Mouse (Mus musculus): Measurements from ENCODE around the gene Smco3. TPM values are rescaled to one million over a fixed set of nuclear protein-coding genes. Genes with fewer than 3 reads are reported as not detected.

The Smco3 gene
- polyA plus RNA-seq, 1 experiment from 2014 or later: 0.63 TPM

DNA sequence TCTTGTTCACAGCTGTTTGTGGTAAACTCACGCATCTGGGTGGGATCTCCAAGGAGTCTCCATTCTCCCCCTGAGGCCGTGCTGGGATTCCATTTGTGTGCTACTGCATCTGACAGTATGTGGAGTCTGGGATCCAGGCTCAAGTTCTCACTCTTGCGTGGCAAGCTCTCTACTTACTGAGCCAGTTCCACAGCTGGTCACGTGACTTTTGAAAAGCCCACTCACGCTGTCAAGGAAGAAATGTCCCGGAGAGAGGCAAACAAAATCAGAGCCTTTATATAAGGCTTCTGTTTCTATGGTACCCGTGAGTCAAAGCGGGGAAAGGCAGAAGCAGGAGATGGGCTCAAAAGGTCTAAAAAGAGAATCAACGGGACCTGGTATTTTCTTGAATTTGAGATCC is 52.5 kb downstream of the Smco3 start:
- no peak for TF ChIP-seq EP300 (optimal IDR thresholded peaks at IDR 0.05)
- TF ChIP-seq CTCF (IDR thresholded peaks at IDR 0.05; ENCODE audit: low read depth): no peak
- no peaks in the 10 kb centered on the region for H3K4me1 ChIP-seq (replicated peaks; ENCODE audit: control insufficient read depth, insufficient read depth)
- ATAC-seq (ENCODE audit: low FRiP score, low TSS enrichment): no peak
- no peaks in the 10 kb centered on the region for H3K27me3 ChIP-seq (ENCODE audit: control insufficient read depth, insufficient read depth, low read length)
- H3K9me3 ChIP-seq (ENCODE audit: control insufficient read depth, low read length): no peaks in the 10 kb centered on the region
- no peak for DNase-seq (ENCODE audit: low spot score)
- no peak overlapping the region for H3K9ac ChIP-seq (ENCODE audit: low read length)
- no peaks in the 10 kb centered on the region for H3K36me3 ChIP-seq (ENCODE audit: control insufficient read depth, insufficient read depth, low read length)
- H3K4me3 ChIP-seq (ENCODE audit: low read depth, low read length): no peak overlapping the region
- no peak overlapping the region for H3K27ac ChIP-seq (replicated peaks)
- no peak overlapping the region for H3K4me2 ChIP-seq (replicated peaks; ENCODE audit: low read depth)
- WGBS: 74% methylated on average over 9 of the region's 9 CpGs

- no peak overlapping the region for H3K27ac ChIP-seq (replicated peaks)
- no peaks in the 10 kb centered on the region for H3K27me3 ChIP-seq (ENCODE audit: control insufficient read depth, insufficient read depth, low read length)
- H3K4me2 ChIP-seq (replicated peaks; ENCODE audit: low read depth): no peak overlapping the region
- H3K4me1 ChIP-seq (replicated peaks; ENCODE audit: control insufficient read depth, insufficient read depth): no peaks in the 10 kb centered on the region
- 73% methylated on average over 12 of the region's 12 CpGs for WGBS
- no peak for ATAC-seq (ENCODE audit: low FRiP score, low TSS enrichment)
- no peak for DNase-seq (ENCODE audit: low spot score)
- no peak overlapping the region for H3K4me3 ChIP-seq (ENCODE audit: low read depth, low read length)
- TF ChIP-seq EP300 (optimal IDR thresholded peaks at IDR 0.05) (no peak), CTCF (IDR thresholded peaks at IDR 0.05; ENCODE audit: low read depth) (no peak)
- no peaks in the 10 kb centered on the region for H3K9me3 ChIP-seq (ENCODE audit: control insufficient read depth, low read length)
- no peaks in the 10 kb centered on the region for H3K36me3 ChIP-seq (ENCODE audit: control insufficient read depth, insufficient read depth, low read length)
- H3K9ac ChIP-seq (ENCODE audit: low read length): no peak overlapping the region
Measured at GRCm38 (mm10) chr6:136782146-136782545, 53.1 kb downstream of the Smco3 start.

DNA sequence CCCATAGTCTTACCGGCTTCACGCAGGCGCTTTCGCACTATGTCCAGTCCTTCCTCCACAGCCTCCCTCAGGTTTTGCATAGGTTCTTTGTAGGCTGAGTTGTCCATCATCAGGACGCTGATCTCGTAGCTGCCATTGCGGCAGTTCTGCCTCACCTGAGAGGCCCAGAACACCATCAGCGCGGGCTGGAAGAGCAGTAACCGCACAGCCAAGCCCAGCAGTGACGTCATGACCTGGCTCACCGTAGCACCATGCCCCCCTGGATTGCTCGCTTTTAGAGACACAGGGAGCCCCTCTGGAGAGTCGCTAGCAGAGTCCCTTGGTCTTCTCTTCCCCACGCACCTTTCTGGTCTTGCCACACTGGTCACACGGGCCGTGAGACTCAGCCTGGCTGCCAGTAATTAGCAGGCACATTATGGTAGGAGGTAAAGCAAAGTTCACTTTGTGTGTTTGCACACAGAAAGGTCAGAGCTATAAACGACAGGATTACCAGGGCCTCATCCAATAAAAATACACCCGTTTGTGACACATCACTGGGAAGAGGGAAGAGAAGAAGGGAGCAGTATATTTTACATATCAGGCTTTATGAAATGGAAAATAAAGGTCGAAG is 53.8 kb downstream of the Smco3 start, which contains the start of gene Gucy2c:
Gene Gucy2c, minus strand, starts transcription at position 389 of the 610 bp plus-strand sequence.
- TF ChIP-seq EP300 (optimal IDR thresholded peaks at IDR 0.05) (no peak), CTCF (IDR thresholded peaks at IDR 0.05; ENCODE audit: low read depth) (no peak)
- no peaks in the 10 kb centered on the region for H3K36me3 ChIP-seq (ENCODE audit: control insufficient read depth, insufficient read depth, low read length)
- 69% methylated on average over 20 of the region's 20 CpGs for WGBS
- no peak within 1 kb of the TSS for H3K27ac ChIP-seq (replicated peaks)
- H3K9ac ChIP-seq (ENCODE audit: low read length): no peak within 1 kb of the TSS
- no peaks in the 10 kb centered on the region for H3K4me1 ChIP-seq (replicated peaks; ENCODE audit: control insufficient read depth, insufficient read depth)
- H3K27me3 ChIP-seq (ENCODE audit: control insufficient read depth, insufficient read depth, low read length): no peaks in the 10 kb centered on the region
- H3K4me3 ChIP-seq (ENCODE audit: low read depth, low read length): no peak within 1 kb of the TSS
- no peak within 1 kb of the TSS for H3K4me2 ChIP-seq (replicated peaks; ENCODE audit: low read depth)
- peak; percentile 37 for DNase-seq (ENCODE audit: low spot score)
- H3K9me3 ChIP-seq (ENCODE audit: control insufficient read depth, low read length): no peaks in the 10 kb centered on the region
- peak; percentile 83 for ATAC-seq (ENCODE audit: low FRiP score, low TSS enrichment)

Small RNA genes lying within 50 kb of the gene (microRNA-seq; reads per million reads assigned to microRNA genes)
- gene Gm44364: not detected

Other genes starting within 250 kb of the Smco3 start
- gene Plbd1, start 173.5 kb downstream of the Smco3 start, polyA plus RNA-seq (2015; fragmentation: Nextera tagmentation; extraction: Ambion mirVana): 37.8 and 39.6 TPM in 2 replicates
- gene Gucy2c, start 53.7 kb downstream of the Smco3 start, polyA plus RNA-seq (2015; fragmentation: Nextera tagmentation; extraction: Ambion mirVana): 2.0 and 2.5 TPM in 2 replicates
- gene Hist4h4, start 31.0 kb downstream of the Smco3 start, polyA plus RNA-seq (2015; fragmentation: Nextera tagmentation; extraction: Ambion mirVana): 0.59 and 0.68 TPM in 2 replicates
- 439 and 445 TPM in 2 replicates for gene H2afj, start 27.2 kb downstream of the Smco3 start, polyA plus RNA-seq (2015; fragmentation: Nextera tagmentation; extraction: Ambion mirVana)
- 0.46 and 0.96 TPM in 2 replicates for gene BC049715, start 7.8 kb downstream of the Smco3 start, polyA plus RNA-seq (2015; fragmentation: Nextera tagmentation; extraction: Ambion mirVana)
- 39.8 and 42.8 TPM in 2 replicates for gene Wbp11, start 7.2 kb downstream of the Smco3 start, polyA plus RNA-seq (2015; fragmentation: Nextera tagmentation; extraction: Ambion mirVana)
- 3.2 and 3.3 TPM in 2 replicates for gene Art4, start 22.3 kb upstream of the Smco3 start, polyA plus RNA-seq (2015; fragmentation: Nextera tagmentation; extraction: Ambion mirVana)
- 392 and 473 TPM in 2 replicates for gene Mgp, start 40.4 kb upstream of the Smco3 start, polyA plus RNA-seq (2015; fragmentation: Nextera tagmentation; extraction: Ambion mirVana)
- 0.65 and 1.0 TPM in 2 replicates for gene Erp27, start 86.7 kb upstream of the Smco3 start, polyA plus RNA-seq (2015; fragmentation: Nextera tagmentation; extraction: Ambion mirVana)
- 0.06 and 0.40 TPM in 2 replicates for gene Pde6h, start 88.4 kb upstream of the Smco3 start, polyA plus RNA-seq (2015; fragmentation: Nextera tagmentation; extraction: Ambion mirVana)
- gene Arhgdib, start 106.4 kb upstream of the Smco3 start, polyA plus RNA-seq (2015; fragmentation: Nextera tagmentation; extraction: Ambion mirVana): 27.3 and 34.9 TPM in 2 replicates